Mouse (Mus musculus): Measurements from ENCODE around the gene Ccdc149.
A peak's percentile ranks its signal among the peaks of the same experiment; 100 is the strongest.

Gene Ccdc149

GRCm38 (mm10) chr5:52470991-52471801, at the start of gene Ccdc149:
Gene Ccdc149, minus strand, starts transcription at chr5:52471521.
- peak; percentile 76 to 80 for DNase-seq (ENCODE audit: low spot score in 2 of 2)

GRCm38 (mm10) chr5:52519921-52520320, 48.6 kb upstream of the Ccdc149 start:
- no peak for DNase-seq (ENCODE audit: low spot score in 2 of 2)

- peak in 1 of 2 experiments; percentile 30 for DNase-seq (ENCODE audit: low spot score in 2 of 2)
Measured at GRCm38 (mm10) chr5:52516072-52516476, 44.8 kb upstream of the Ccdc149 start.

- DNase-seq (ENCODE audit: low spot score in 2 of 2) = peak; percentile 35 to 71
Measured at GRCm38 (mm10) chr5:52515246-52516021, 44.1 kb upstream of the Ccdc149 start.

- DNase-seq (ENCODE audit: low spot score in 2 of 2) = no peak
Measured at GRCm38 (mm10) chr5:52511089-52511488, 39.8 kb upstream of the Ccdc149 start.

- no peak for DNase-seq (ENCODE audit: low spot score in 2 of 2)
Measured at GRCm38 (mm10) chr5:52509416-52509815, 38.1 kb upstream of the Ccdc149 start.

GRCm38 (mm10) chr5:52504666-52505065, 33.3 kb upstream of the Ccdc149 start:
- DNase-seq (ENCODE audit: low spot score in 2 of 2) = no peak

GRCm38 (mm10) chr5:52504148-52504547, 32.8 kb upstream of the Ccdc149 start:
- no peak for DNase-seq (ENCODE audit: low spot score in 2 of 2)

- no peak for DNase-seq (ENCODE audit: low spot score in 2 of 2)
Measured at GRCm38 (mm10) chr5:52495671-52496070, 24.4 kb upstream of the Ccdc149 start.

- no peak for DNase-seq (ENCODE audit: low spot score in 2 of 2)
Measured at GRCm38 (mm10) chr5:52491496-52491895, 20.2 kb upstream of the Ccdc149 start.

GRCm38 (mm10) chr5:52487559-52488430, 16.5 kb upstream of the Ccdc149 start:
- no peak for DNase-seq (ENCODE audit: low spot score in 2 of 2)

- no peak for DNase-seq (ENCODE audit: low spot score in 2 of 2)
Measured at GRCm38 (mm10) chr5:52476826-52477225, 5.5 kb upstream of the Ccdc149 start.

GRCm38 (mm10) chr5:52476292-52476701, 5.0 kb upstream of the Ccdc149 start:
- DNase-seq (ENCODE audit: low spot score in 2 of 2) = peak; percentile 67 to 73

- no peak for DNase-seq (ENCODE audit: low spot score in 2 of 2)
Measured at GRCm38 (mm10) chr5:52473988-52474387, 2.7 kb upstream of the Ccdc149 start.

GRCm38 (mm10) chr5:52470551-52470950, 770 bp downstream of the Ccdc149 start:
- DNase-seq (ENCODE audit: low spot score in 2 of 2) = no peak

- no peak for DNase-seq (ENCODE audit: low spot score in 2 of 2)
Measured at GRCm38 (mm10) chr5:52467841-52468240, 3.5 kb downstream of the Ccdc149 start.

- DNase-seq (ENCODE audit: low spot score in 2 of 2) = no peak
Measured at GRCm38 (mm10) chr5:52462447-52462846, 8.9 kb downstream of the Ccdc149 start.

GRCm38 (mm10) chr5:52461434-52462124, 9.7 kb downstream of the Ccdc149 start:
- no peak for DNase-seq (ENCODE audit: low spot score in 2 of 2)

GRCm38 (mm10) chr5:52459308-52459707, 12.0 kb downstream of the Ccdc149 start:
- no peak for DNase-seq (ENCODE audit: low spot score in 2 of 2)

- DNase-seq (ENCODE audit: low spot score in 2 of 2) = no peak
Measured at GRCm38 (mm10) chr5:52457154-52457553, 14.2 kb downstream of the Ccdc149 start.

- no peak for DNase-seq (ENCODE audit: low spot score in 2 of 2)
Measured at GRCm38 (mm10) chr5:52450821-52451220, 20.5 kb downstream of the Ccdc149 start.
